Mouse (Mus musculus): ENCODE results near the gene Olfr460. TPM values are rescaled to one million over a fixed set of nuclear protein-coding genes. Genes with fewer than 3 reads are reported as not detected.

Olfr460 gene
- polyA plus RNA-seq, 1 experiment, result not detected

DNA sequence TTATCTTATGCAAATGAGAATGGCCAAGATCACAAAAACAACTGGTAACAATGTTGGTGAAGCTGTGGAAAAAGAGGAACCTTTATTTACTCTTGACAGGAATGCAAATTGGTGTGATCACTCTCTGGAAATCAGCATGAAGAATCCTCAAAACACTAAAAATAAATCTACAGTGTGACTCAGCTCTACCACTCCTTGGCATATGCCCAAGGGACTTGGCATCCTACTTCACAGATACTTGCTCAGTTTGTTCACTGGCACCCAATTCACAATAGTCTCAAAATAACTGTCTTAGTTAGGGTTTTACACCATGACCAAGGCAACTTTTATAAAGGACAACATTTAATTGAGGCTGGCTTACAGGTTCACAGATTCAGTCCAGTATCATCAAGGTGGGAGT lies 38.1 kb downstream of the Olfr460 start:
- Histone ChIP-seq H3K4me1 (ENCODE audit: control insufficient read depth, insufficient read depth, low read length) (no peaks in the 10 kb centered on the region; the same call in 1 of the 2 replicates), H3K4me3 (ENCODE audit: insufficient read depth, low read length) (no peak overlapping the region)
- TF ChIP-seq POLR2A (IDR thresholded peaks at IDR 0.05; ENCODE audit: low read depth, low read length) (no peak), CTCF (IDR thresholded peaks at IDR 0.05; ENCODE audit: borderline replicate concordance, insufficient read depth, low read length) (no peak)

DNA sequence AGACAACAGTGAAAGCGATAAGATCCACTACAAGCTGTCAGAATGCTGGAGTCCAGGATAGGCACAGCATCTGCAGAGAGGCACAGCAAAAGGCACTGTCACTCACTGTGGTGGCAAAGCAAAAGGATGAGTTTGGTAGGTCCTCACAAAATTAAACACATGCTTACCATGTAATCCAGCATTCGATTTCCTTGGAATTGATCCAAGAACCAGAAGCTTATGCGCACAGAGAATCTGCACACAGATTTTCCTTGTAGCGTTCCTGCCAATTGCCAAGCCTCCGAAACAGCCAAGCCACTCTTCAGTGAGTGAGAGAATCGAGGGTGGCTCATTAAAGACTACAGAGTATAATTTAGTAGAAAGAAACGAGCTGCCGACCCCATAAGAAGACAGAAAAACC lies 41.0 kb downstream of the Olfr460 start:
- no peak overlapping the region for H3K27ac ChIP-seq (ENCODE audit: insufficient read depth, low read length)
- no peaks in the 10 kb centered on the region; the same call in 1 of the 2 replicates for H3K4me1 ChIP-seq (ENCODE audit: control insufficient read depth, insufficient read depth, low read length)
- TF ChIP-seq POLR2A (IDR thresholded peaks at IDR 0.05; ENCODE audit: low read depth, low read length) (no peak), CTCF (IDR thresholded peaks at IDR 0.05; ENCODE audit: borderline replicate concordance, insufficient read depth, low read length) (no peak)
- no peak overlapping the region for H3K4me3 ChIP-seq (ENCODE audit: insufficient read depth, low read length)

More for the DNA sequence above, 38.1 kb downstream of the Olfr460 start:
- no peak overlapping the region for H3K27ac ChIP-seq (ENCODE audit: insufficient read depth, low read length)

- H3K27ac ChIP-seq (ENCODE audit: insufficient read depth, low read length), result no peak within 1 kb of the TSS
- TF ChIP-seq CTCF (IDR thresholded peaks at IDR 0.05; ENCODE audit: borderline replicate concordance, insufficient read depth, low read length) (no peak), POLR2A (IDR thresholded peaks at IDR 0.05; ENCODE audit: low read depth, low read length) (no peak)
- H3K4me1 ChIP-seq (ENCODE audit: control insufficient read depth, insufficient read depth, low read length), result no peaks in the 10 kb centered on the region
- H3K4me3 ChIP-seq (ENCODE audit: insufficient read depth, low read length), result no peak within 1 kb of the TSS
These were observed 44.1 kb downstream of the Olfr460 start, which contains the start of gene Tas2r138 for GRCm38 (mm10) chr6:40613260-40613852. Gene Tas2r138, minus strand, starts transcription at chr6:40613310.

DNA sequence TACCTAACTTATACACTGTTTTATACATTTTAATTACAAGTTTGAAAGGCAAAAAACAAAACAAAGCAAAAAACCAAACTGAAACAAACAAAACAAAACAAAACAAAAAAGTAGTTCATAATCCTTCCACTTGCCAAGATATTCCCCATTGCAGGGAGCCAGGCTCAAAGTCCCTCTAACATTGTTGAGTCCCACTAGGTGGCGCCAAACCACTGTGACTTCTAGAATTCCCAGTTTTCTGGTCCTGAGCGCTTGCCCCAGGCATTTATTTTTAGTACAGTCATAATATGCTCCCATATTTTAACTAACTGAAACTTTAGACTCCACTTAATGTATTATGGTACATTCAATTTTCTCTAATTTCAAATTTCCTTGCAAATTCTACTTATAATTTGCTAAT lies 48.7 kb downstream of the Olfr460 start:
- Histone ChIP-seq H3K4me1 (ENCODE audit: control insufficient read depth, insufficient read depth, low read length) (no peaks in the 10 kb centered on the region), H3K27ac (ENCODE audit: insufficient read depth, low read length) (no peak overlapping the region), H3K4me3 (ENCODE audit: insufficient read depth, low read length) (no peak overlapping the region)
- no peak for TF ChIP-seq POLR2A (IDR thresholded peaks at IDR 0.05; ENCODE audit: low read depth, low read length)
- peak; percentile 34; the same call in 1 of the 2 replicates for TF ChIP-seq CTCF (IDR thresholded peaks at IDR 0.05; ENCODE audit: borderline replicate concordance, insufficient read depth, low read length)

Other genes with a start within 250 kb of the Olfr460 start
- gene Agk, start 244.3 kb upstream of the Olfr460 start, polyA plus RNA-seq (2011; ENCODE audit: insufficient read length, low read depth, missing spikeins), result 18.3 and 21.3 TPM in 2 replicates
- gene E330009J07Rik, start 133.4 kb upstream of the Olfr460 start, polyA plus RNA-seq (2011; ENCODE audit: insufficient read length, low read depth, missing spikeins), result 2.0 and 2.4 TPM in 2 replicates
- gene Wee2, start 130.4 kb upstream of the Olfr460 start, polyA plus RNA-seq (2011; ENCODE audit: insufficient read length, low read depth, missing spikeins), result not detected in 2 replicates
- gene Ssbp1, start 98.1 kb upstream of the Olfr460 start, polyA plus RNA-seq (2011; ENCODE audit: insufficient read length, low read depth, missing spikeins), result 56.0 and 63.8 TPM in 2 replicates
- not detected in 2 replicates for gene Tas2r137, start 78.3 kb upstream of the Olfr460 start, polyA plus RNA-seq (2011; ENCODE audit: insufficient read length, low read depth, missing spikeins)
- not detected in 2 replicates for gene Tas2r108, start 76.0 kb upstream of the Olfr460 start, polyA plus RNA-seq (2011; ENCODE audit: insufficient read length, low read depth, missing spikeins)
- gene Prss37, start 50.0 kb upstream of the Olfr460 start, polyA plus RNA-seq (2011; ENCODE audit: insufficient read length, low read depth, missing spikeins), result not detected in 2 replicates
- gene Olfr461, start 14.4 kb upstream of the Olfr460 start, polyA plus RNA-seq (2011; ENCODE audit: insufficient read length, low read depth, missing spikeins), result not detected in 2 replicates
- gene Clec5a, start 16.3 kb downstream of the Olfr460 start, polyA plus RNA-seq (2011; ENCODE audit: insufficient read length, low read depth, missing spikeins), result 1.8 TPM in 1 of 2 replicates, not detected in the other
- gene Tas2r138, start 43.8 kb downstream of the Olfr460 start, polyA plus RNA-seq (2011; ENCODE audit: insufficient read length, low read depth, missing spikeins), result not detected in 2 replicates
- 0.72 TPM in 1 of 2 replicates, not detected in the other for gene Mgam, start 59.3 kb downstream of the Olfr460 start, polyA plus RNA-seq (2011; ENCODE audit: insufficient read length, low read depth, missing spikeins)